Mouse (Mus musculus) cerebellum, adult 2 months (tissue): ENCODE measurements around the gene Zfp526.

ENCODE experiments used
- CTCF ChIP-seq: fragments of 200-500 bp; IDR thresholded peaks from 2 replicates; pipeline ENCODE4 v1.5.1; 2011; ENCODE audit warnings: low read depth, mild to moderate bottlenecking, control low read depth, low read length, moderate library complexity, borderline replicate concordance; ENCODE audit not compliant: insufficient read depth
- POLR2A ChIP-seq: fragments of 200-500 bp; IDR thresholded peaks from 2 replicates; pipeline ENCODE4 v1.6.1; 2011; ENCODE audit warnings: low read length, control low read depth, borderline replicate concordance; ENCODE audit not compliant: insufficient read depth

GRCm38 (mm10) chr7:25251822-25252221 is 30.6 kb downstream of the Zfp526 start:
- TF ChIP-seq CTCF (no peak), POLR2A (no peak)
